Mouse (Mus musculus): ENCODE measurements around the gene Lamb3. TPM values are rescaled to one million over a fixed set of nuclear protein-coding genes. Genes with fewer than 3 reads are reported as not detected.
A peak's percentile ranks its signal among the peaks of the same experiment; 100 is the strongest.

Gene Lamb3
- polyA plus RNA-seq, 1 experiment from 2014 or later, result 0.66 TPM

GRCm38 (mm10) chr1:193373906-193374413 is 166.5 kb downstream of the Lamb3 start:
- 0 out of 2 replicates have a peak, but pooled peaks cover 2% of the 10 kb centered on the region for H3K9me3 ChIP-seq
- no peak overlapping the region for H3K4me3 ChIP-seq
- no peak overlapping the region for H3K27ac ChIP-seq (replicated peaks)
- no peaks in the 10 kb centered on the region for H3K36me3 ChIP-seq (replicated peaks)
- WGBS, result 90% methylated on average over 6 of the region's 6 CpGs
- H3K4me1 ChIP-seq, result peaks cover 24% of the 10 kb centered on the region
- H3K27me3 ChIP-seq (replicated peaks; ENCODE audit: low read depth, poor library complexity, severe bottlenecking), result no peaks in the 10 kb centered on the region
- no peak for DNase-seq (ENCODE audit: low spot score)

GRCm38 (mm10) chr1:193376478-193377134 is 169.1 kb downstream of the Lamb3 start:
- Histone ChIP-seq H3K27me3 (replicated peaks; ENCODE audit: low read depth, poor library complexity, severe bottlenecking) (peaks cover 12% of the 10 kb centered on the region; the same call in 1 of the 2 replicates), H3K4me3 (no peak overlapping the region), H3K4me1 (peaks cover 8% of the 10 kb centered on the region), H3K9me3 (0 out of 2 replicates have a peak, but pooled peaks cover 2% of the 10 kb centered on the region), H3K36me3 (replicated peaks) (no peaks in the 10 kb centered on the region), H3K27ac (replicated peaks) (no peak overlapping the region)
- peak; percentile 68 for DNase-seq (ENCODE audit: low spot score)
- 32% methylated on average over 4 of the region's 4 CpGs for WGBS

DNA sequence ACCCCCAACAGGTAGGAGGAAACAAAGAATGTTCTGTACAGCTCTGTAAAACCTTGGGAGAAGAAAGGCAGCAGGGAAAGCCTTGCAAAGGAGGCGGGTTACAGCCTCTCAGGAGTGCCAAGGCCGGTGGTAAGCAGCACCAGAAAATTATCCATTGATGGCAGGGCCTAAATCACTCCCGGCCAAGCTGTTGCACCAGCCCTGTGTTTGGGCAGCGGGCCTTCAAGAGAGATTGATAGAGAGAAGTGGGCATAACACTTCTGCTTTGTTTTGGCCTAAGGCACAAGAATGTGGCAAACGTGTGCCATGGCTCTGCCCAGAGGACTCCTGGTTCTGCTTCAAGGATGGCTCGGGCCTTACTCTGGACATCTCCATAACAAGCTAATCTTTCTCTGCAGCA is 172.1 kb downstream of the Lamb3 start:
- H3K4me3 ChIP-seq, result no peak overlapping the region
- no peaks in the 10 kb centered on the region for H3K36me3 ChIP-seq (replicated peaks)
- peaks cover 25% of the 10 kb centered on the region for H3K4me1 ChIP-seq
- peaks cover 13% of the 10 kb centered on the region; the same call in 1 of the 2 replicates for H3K27me3 ChIP-seq (replicated peaks; ENCODE audit: low read depth, poor library complexity, severe bottlenecking)
- no peak for DNase-seq (ENCODE audit: low spot score)
- H3K27ac ChIP-seq (replicated peaks), result no peak overlapping the region
- 79% methylated on average over 6 of the region's 6 CpGs for WGBS
- no peaks in the 10 kb centered on the region for H3K9me3 ChIP-seq

GRCm38 (mm10) chr1:193380877-193381276 is 173.4 kb downstream of the Lamb3 start:
- H3K27me3 ChIP-seq (replicated peaks; ENCODE audit: low read depth, poor library complexity, severe bottlenecking), result peaks cover 13% of the 10 kb centered on the region; the same call in 1 of the 2 replicates
- no peak for DNase-seq (ENCODE audit: low spot score)
- H3K36me3 ChIP-seq (replicated peaks), result no peaks in the 10 kb centered on the region
- H3K27ac ChIP-seq (replicated peaks), result peak overlapping the region; percentile 86; the same call in 1 of the 2 replicates
- WGBS, result 89% methylated on average over 5 of the region's 5 CpGs
- no peak overlapping the region for H3K4me3 ChIP-seq
- peaks cover 26% of the 10 kb centered on the region for H3K4me1 ChIP-seq
- no peaks in the 10 kb centered on the region for H3K9me3 ChIP-seq

DNA sequence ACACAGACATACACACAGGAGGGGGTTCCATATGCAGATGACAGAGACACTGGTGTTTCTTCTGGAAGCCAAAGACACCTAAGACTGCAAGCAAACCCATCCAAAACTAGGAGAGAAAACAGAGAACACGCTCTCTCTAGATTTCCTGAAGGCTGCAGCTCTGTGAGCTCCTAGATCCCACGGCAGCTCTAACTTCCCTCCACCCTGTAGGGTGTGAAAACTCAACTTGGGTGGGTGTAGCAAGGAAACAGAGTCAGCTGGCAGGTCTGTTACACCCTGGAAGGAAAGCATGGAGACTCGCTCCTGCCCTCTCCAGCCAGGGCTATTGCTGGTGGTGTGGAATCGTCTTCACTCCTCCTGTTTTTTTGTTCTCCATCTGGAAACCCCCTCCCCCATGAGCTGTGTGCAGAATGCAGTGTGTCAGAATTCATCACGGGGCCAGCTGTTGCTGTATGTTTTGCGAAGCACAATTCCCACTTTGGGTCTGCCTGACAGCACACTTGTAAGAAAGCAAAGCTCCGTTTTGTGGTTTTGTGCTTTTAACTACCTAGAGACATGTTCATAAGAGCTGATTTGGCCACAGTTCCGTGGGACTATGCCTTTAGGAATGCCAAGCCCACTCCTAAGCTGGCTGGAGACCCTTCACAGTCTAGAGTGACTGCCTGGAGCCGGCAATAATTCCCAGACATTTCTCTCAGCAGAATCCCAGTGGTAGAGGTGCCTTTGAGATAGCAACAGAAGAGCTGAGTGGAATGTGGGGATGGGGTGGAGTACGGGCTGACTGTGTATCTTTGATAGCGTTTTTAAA is 174.3 kb downstream of the Lamb3 start:
- peaks cover 32% of the 10 kb centered on the region for H3K4me1 ChIP-seq
- H3K4me3 ChIP-seq, result peak overlapping the region; percentile 57
- peaks cover 16% of the 10 kb centered on the region; the same call in 1 of the 2 replicates for H3K27me3 ChIP-seq (replicated peaks; ENCODE audit: low read depth, poor library complexity, severe bottlenecking)
- H3K27ac ChIP-seq (replicated peaks), result peak overlapping the region; percentile 86
- peak; percentile 30 for DNase-seq (ENCODE audit: low spot score)
- H3K9me3 ChIP-seq, result no peaks in the 10 kb centered on the region
- H3K36me3 ChIP-seq (replicated peaks), result no peaks in the 10 kb centered on the region
- WGBS, result 36% methylated on average over 11 of the region's 11 CpGs

- Histone ChIP-seq H3K9me3 (no peaks in the 10 kb centered on the region), H3K4me1 (peaks cover 34% of the 10 kb centered on the region), H3K36me3 (replicated peaks) (no peaks in the 10 kb centered on the region), H3K4me3 (peak overlapping the region; percentile 57), H3K27ac (replicated peaks) (peak overlapping the region; percentile 86), H3K27me3 (replicated peaks; ENCODE audit: low read depth, poor library complexity, severe bottlenecking) (peaks cover 22% of the 10 kb centered on the region)
- DNase-seq (ENCODE audit: low spot score), result peak; percentile 85
- under 1% methylated on average over 8 of the region's 8 CpGs for WGBS
These were observed 174.9 kb downstream of the Lamb3 start for GRCm38 (mm10) chr1:193382435-193382834.

DNA sequence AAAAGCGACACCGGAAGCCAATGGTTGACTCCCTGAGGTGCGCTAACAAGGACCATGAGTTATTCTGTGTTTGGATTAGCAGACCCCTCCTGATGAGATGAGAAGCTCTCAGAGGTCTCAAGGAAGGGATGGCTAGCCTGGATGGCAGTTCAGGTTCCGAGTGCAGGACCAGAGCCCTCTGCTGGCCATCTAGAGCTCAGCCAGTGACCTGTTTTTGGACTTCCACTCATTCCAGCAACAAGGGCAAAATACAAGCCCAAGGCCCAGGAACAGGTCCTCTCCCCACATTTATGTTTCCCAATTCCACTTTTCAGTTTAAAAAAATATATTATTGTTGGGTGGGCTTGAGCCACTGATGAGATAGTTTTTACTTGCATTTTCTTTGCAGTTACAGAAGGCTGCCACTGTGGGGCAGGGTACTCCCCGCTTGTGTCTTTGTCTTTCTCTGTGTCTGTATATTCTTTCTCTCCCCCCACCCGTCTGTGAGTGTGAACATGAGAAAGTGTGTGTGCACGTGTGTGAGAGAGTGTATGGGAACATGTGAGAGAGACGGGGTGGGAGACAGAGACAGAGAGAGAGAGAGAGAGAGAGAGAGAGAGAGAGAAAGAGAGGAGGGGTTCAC is 175.5 kb downstream of the Lamb3 start:
- 7% methylated on average over 8 of the region's 8 CpGs for WGBS
- peaks cover 34% of the 10 kb centered on the region for H3K4me1 ChIP-seq
- DNase-seq (ENCODE audit: low spot score), result peak; percentile 80
- H3K4me3 ChIP-seq, result peak overlapping the region; percentile 57
- H3K9me3 ChIP-seq, result no peaks in the 10 kb centered on the region
- H3K27ac ChIP-seq (replicated peaks), result peak overlapping the region; percentile 86
- no peaks in the 10 kb centered on the region for H3K36me3 ChIP-seq (replicated peaks)
- H3K27me3 ChIP-seq (replicated peaks; ENCODE audit: low read depth, poor library complexity, severe bottlenecking), result peaks cover 24% of the 10 kb centered on the region

DNA sequence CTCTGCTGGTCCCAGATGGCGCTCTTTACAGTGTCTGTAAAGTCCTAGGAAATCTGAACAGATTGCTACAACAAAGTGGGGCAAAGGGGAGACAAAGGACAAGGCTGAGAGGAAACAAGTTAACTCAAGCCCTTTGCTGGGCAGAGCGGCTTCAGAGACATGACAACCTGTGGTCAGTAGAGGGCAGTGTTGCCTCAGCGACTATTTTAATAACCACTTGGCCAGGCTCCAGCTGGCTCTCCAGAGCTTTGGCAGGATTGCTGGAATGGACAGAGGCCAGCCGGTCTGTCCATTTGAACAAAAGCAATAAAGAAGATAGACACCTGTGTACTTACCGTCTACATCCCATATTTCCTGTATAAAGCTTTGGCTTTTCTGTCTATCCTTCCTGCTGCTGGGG is 178.6 kb downstream of the Lamb3 start:
- H3K9me3 ChIP-seq, result no peaks in the 10 kb centered on the region
- peaks cover 20% of the 10 kb centered on the region; the same call in 1 of the 2 replicates for H3K27me3 ChIP-seq (replicated peaks; ENCODE audit: low read depth, poor library complexity, severe bottlenecking)
- peak overlapping the region; percentile 59; the same call in 1 of the 2 replicates for H3K27ac ChIP-seq (replicated peaks)
- H3K4me3 ChIP-seq, result no peak overlapping the region
- WGBS, result 1% methylated on average over 5 of the region's 5 CpGs
- DNase-seq (ENCODE audit: low spot score), result peak; percentile 82
- H3K36me3 ChIP-seq (replicated peaks), result no peaks in the 10 kb centered on the region
- H3K4me1 ChIP-seq, result peaks cover 54% of the 10 kb centered on the region

DNA sequence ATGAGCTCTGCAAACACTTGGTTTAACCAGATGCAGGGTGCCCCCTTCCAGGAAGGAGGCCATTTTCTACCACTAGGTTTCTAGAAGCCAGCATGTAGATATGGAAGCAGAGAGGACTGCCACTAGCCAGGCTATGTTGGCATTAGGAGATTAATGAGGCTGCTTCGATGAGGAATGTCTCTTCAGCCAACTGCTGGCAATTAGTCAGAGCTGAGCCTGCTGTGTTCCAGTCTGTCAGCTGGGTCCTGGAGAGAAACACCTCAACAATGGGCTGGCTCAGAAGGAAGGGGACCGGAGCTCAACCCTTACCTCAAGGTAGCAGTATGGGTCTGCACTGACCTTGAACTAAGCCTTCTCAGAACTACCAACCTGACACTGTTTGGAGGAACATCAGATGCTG is 179.7 kb downstream of the Lamb3 start:
- H3K4me3 ChIP-seq, result no peak overlapping the region
- WGBS, result 56% methylated on average over 2 of the region's 2 CpGs
- peaks cover 15% of the 10 kb centered on the region; the same call in 1 of the 2 replicates for H3K27me3 ChIP-seq (replicated peaks; ENCODE audit: low read depth, poor library complexity, severe bottlenecking)
- H3K27ac ChIP-seq (replicated peaks), result no peak overlapping the region
- peaks cover 44% of the 10 kb centered on the region for H3K4me1 ChIP-seq
- no peaks in the 10 kb centered on the region for H3K9me3 ChIP-seq
- H3K36me3 ChIP-seq (replicated peaks), result no peaks in the 10 kb centered on the region
- no peak for DNase-seq (ENCODE audit: low spot score)

- 22% methylated on average over 3 of the region's 3 CpGs for WGBS
- Histone ChIP-seq H3K36me3 (replicated peaks) (no peaks in the 10 kb centered on the region), H3K27ac (replicated peaks) (peak overlapping the region; percentile 8; the same call in 1 of the 2 replicates), H3K4me3 (no peak overlapping the region), H3K9me3 (no peaks in the 10 kb centered on the region), H3K27me3 (replicated peaks; ENCODE audit: low read depth, poor library complexity, severe bottlenecking) (peaks cover 15% of the 10 kb centered on the region; the same call in 1 of the 2 replicates), H3K4me1 (peaks cover 33% of the 10 kb centered on the region)
- DNase-seq (ENCODE audit: low spot score), result no peak
These were observed 182.0 kb downstream of the Lamb3 start for GRCm38 (mm10) chr1:193389505-193389904.

GRCm38 (mm10) chr1:193390004-193390403 is 182.5 kb downstream of the Lamb3 start:
- H3K27me3 ChIP-seq (replicated peaks; ENCODE audit: low read depth, poor library complexity, severe bottlenecking), result peaks cover 15% of the 10 kb centered on the region; the same call in 1 of the 2 replicates
- H3K4me1 ChIP-seq, result peaks cover 33% of the 10 kb centered on the region
- no peak for DNase-seq (ENCODE audit: low spot score)
- no peaks in the 10 kb centered on the region for H3K9me3 ChIP-seq
- H3K27ac ChIP-seq (replicated peaks), result 0 out of 2 replicates have a peak overlapping the region, but pooled peaks have one; percentile 8
- 41% methylated on average over 12 of the region's 12 CpGs for WGBS
- no peak overlapping the region for H3K4me3 ChIP-seq
- no peaks in the 10 kb centered on the region for H3K36me3 ChIP-seq (replicated peaks)

DNA sequence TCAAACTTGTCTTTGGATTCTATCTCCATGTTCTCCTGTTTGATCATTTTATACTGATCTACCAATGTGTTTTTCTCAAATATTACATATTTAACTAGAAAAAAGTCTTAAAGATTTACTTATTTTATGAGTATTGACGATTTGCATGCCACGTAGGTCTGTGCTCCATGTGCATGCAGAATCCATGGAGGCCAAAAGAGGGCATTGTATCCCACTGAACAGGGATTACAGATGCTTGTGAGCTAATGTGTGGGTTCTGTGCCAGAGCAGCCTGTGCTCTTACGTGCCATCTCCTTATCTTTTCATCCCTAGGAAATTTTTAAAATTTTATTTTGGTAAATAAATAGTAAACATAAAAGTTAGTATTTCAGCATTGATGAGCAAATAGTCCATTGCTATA is 184.8 kb downstream of the Lamb3 start:
- no peak overlapping the region for H3K27ac ChIP-seq (replicated peaks)
- no peaks in the 10 kb centered on the region for H3K9me3 ChIP-seq
- H3K36me3 ChIP-seq (replicated peaks), result no peaks in the 10 kb centered on the region
- H3K4me3 ChIP-seq, result no peak overlapping the region
- WGBS, result 91% methylated on average over 3 of the region's 3 CpGs
- peaks cover 20% of the 10 kb centered on the region for H3K4me1 ChIP-seq
- peaks cover 7% of the 10 kb centered on the region; the same call in 1 of the 2 replicates for H3K27me3 ChIP-seq (replicated peaks; ENCODE audit: low read depth, poor library complexity, severe bottlenecking)
- no peak for DNase-seq (ENCODE audit: low spot score)

All from embryonic facial prominence, embryonic 10.5 days (tissue).